Mouse (Mus musculus) kidney, adult 2 months (tissue): ENCODE data around the gene Oas1e.

Experiments used
- CTCF ChIP-seq: fragments of 200-500 bp; conservative IDR thresholded peaks from 2 replicates; pipeline ENCODE4 v1.5.1; 2011; ENCODE audit warnings: low read depth, mild to moderate bottlenecking, control low read depth, low read length, moderate library complexity, mixed read lengths; ENCODE audit not compliant: insufficient read depth, insufficient read length
- POLR2A ChIP-seq: fragments of 200-500 bp; IDR thresholded peaks from one replicate; pipeline ENCODE4 v1.6.1; 2011; ENCODE audit warnings: low read depth, low read length, control low read depth

DNA sequence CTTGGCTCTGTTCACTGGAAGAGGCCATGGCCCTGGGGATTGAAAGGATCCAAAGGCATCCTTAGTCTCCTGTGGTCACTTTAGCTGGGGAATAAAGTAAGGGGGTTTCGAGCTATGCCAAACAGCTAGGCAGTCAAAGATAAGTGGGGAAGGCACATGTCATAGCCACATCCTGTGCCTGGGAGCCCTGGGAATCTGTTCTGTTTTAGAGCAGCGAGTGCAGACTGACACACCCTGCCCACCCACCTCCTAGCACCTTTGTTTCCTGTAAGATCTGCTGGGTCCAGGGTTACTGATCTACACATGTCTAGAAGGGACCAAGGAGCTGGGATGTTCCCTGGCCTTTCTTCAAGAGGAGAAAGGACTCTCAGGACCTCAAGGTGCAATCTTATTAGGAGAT is 16.4 kb downstream of the Oas1e start:
- no peak for TF ChIP-seq POLR2A
- TF ChIP-seq CTCF: no peak
